Mouse (Mus musculus): ENCODE data around the gene Stra8.

Stra8 gene

DNA sequence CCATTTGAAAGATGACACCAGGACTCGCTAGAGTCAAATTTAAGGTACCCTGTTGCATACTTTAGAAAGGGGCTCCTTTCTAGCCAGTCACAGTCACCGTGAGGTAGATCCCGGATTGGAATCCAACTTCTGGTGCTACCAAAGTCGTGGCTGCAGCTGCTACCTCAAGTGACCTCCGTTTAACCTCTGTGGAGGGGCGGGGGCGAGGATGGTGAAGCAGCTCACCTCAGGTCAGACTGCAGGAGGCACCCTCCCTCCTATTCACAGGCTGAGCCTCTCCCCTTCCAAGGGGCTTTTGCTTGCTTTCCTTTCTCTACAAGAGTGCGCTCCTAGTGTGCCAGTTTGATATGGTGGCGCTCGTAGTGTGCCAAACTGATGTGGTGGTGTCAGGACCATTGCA, at the start of gene Stra8:
Stra8 (plus strand) TSS at position 208 of the 400 bp plus-strand sequence.
- no peak for DNase-seq

DNA sequence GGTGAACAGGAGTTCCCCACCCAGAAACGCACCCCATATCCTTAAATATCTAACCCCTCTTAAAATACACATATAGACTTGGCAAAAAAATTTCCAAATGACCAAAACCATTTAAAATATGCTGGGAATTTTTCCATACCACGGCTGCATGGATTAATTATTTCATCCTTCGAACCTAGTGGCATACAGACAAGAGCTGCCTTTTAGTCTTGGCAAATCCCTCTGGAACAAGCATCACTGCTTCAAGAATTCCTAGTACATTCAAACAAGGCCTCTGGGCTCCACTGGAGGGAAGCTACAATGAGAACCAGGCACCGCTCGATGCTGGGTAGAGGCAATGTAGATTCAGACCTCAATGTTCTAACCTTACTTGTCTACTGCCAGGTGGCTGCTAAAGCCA, 49.2 kb upstream of the Stra8 start:
- DNase-seq: no peak

DNA sequence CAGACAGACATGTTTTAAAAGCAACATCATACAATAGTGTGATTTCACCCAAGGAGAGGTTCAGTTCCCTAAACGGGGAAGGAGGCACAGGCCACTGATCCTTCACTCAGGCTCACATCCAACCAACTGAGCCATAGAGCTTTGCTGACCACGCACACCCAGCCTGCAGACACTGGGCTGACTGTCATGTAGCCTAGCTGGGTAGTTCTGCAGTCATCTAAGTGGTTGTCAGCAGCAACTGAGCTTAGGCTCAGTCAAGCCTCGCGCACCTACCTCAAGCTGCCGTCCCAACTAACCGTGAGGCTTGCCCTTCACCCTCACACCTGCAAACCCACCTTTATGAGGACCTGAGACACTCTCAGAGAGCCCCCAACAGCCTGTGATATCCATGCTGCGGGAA, 48.0 kb upstream of the Stra8 start:
- DNase-seq: no peak

GRCm38 (mm10) chr6:34872871-34873270, 47.1 kb upstream of the Stra8 start:
- DNase-seq: no peak

GRCm38 (mm10) chr6:34874101-34874921, 45.7 kb upstream of the Stra8 start:
- peak; percentile 72 to 87 for DNase-seq

- peak; percentile 50 to 60 for DNase-seq
Measured at GRCm38 (mm10) chr6:34875268-34875761, 44.6 kb upstream of the Stra8 start.

DNA sequence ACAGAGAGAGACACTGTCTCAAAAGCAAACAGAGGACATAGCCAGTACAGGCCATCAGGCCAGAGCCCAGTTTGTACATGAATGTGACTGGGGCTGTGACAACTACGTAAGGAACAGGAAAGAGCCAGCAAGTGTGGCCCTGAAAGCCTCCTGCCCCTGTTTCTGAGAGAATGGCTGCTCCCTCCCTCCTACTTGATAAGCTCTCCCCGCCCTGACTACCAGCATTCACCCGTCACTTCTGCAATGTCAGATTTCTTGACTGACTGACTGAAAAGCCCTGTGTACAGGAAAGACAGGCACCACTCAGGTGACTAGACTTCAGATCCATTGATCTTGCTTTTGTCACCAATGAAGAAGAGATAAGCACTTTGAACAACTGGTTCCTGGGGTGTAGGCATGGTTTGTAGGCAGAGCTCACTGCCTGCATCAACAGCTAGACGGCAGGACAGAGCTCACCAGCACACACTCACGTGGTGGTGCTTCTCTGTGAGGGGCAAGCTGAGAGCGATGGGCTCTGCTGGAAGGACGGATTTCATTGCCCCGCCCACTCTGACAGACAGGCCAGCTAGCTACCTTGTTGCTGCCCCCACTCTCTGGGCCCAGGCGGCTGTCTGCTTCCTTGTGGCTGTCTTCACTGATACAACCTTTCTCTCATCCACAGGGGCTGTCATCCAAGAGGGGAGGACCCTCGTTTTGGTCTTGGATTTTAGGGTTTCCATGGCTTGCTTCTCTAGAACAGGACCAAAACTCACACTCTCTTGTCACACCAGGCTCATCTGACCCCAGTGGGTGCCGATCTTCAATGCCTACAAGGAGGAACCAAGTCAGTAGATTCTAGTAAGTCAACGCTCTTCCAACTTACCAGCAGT, 43.8 kb upstream of the Stra8 start:
- DNase-seq: peak; percentile 40 to 51

- DNase-seq: no peak
Measured at GRCm38 (mm10) chr6:34876835-34877156, 43.2 kb upstream of the Stra8 start.

DNA sequence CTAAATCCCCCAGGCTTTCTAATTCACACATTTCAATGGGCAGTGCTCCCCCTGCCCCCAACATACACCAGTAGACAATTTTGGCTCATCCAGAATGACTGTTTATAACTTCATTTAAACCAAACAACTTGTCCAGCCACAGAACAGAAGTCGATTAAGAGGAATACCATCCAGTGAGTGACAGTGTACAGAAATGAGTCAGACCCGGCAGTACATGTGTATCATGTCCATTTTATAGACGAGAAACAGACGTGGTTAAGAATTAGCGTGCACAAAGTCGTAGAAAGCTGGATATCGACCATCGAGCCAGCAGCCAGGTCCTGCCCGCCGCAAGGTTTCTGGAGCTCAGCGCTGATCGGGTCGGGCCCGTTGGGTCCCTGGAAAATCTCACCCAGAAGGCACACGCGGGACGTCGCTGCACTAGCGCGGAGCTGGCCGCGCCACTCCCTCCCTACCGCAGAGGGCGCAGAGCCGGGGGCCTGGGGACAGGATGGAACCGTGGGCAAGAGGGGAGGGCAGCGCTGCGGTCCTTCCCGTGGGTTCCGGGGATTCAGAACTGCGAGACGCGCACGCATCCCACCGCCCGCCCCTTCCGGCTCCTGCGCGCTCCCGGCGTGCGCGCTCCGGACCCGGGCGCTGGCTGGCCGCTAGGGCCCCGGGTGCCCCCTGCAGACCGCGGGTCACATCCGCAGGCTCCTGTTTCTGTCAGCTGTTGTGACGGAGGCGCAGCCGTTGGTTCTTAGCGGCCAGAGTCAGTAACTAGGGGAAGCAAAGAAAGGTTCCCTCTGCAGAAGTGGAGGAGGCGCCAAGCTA, 42.2 kb upstream of the Stra8 start, which contains the start of gene Cyren:
Cyren (minus strand) TSS at position 552 of the 813 bp plus-strand sequence.
- peak; percentile 96 to 98 for DNase-seq

- peak in 1 of 2 experiments; percentile 20 for DNase-seq
Measured at GRCm38 (mm10) chr6:34879101-34879740, 40.7 kb upstream of the Stra8 start.

DNA sequence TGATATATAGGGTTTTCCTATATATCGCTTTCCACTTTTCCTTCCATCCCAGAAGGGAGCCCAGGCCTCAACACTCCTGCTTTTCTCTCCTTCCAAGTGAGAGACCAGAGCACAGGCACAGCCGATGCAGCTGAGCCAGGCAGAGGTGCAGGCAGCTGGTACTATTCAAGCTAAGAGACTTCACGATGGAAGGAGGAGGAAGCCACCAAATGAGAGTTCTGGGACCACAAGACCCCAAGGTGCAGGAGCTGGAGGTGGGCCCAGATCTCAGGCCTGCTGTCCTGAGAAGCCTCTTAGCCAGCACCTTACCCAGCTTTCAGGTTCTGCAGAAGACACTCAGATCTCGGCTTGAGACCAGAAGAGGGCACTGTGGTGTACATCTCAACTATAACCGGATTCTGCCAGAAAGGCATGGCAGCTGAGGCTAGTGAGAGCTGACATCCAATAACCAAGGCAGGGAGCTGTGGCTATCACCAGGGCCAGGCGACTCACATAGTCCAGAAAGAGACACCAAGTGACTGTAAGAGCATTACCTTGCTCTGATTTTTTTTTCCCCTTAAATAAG, 40.0 kb upstream of the Stra8 start:
- DNase-seq: peak; percentile 43 to 61

- no peak for DNase-seq
Measured at GRCm38 (mm10) chr6:34884724-34885123, 35.2 kb upstream of the Stra8 start.

GRCm38 (mm10) chr6:34887131-34887850, 32.7 kb upstream of the Stra8 start:
- DNase-seq: no peak

DNA sequence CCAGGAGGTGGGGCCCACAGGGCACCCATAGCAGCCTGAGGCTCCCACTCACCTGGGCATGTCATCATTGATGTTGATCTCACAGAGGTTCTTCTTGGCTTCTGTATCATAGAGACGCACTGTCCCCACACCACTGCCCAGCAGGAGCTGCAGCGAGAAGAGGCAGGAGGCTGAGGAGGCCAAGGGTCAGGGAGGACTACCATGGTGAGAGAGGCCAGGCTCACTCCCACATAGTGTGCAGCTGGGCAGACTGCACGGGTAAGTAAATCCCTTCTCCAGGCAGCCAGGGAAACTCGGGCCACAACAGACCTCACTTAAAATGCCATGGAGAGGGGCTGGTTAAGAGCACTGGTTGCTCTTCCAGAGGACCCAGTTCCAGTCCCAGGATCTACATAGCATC, 30.8 kb upstream of the Stra8 start:
- DNase-seq: no peak

- DNase-seq: peak in 1 of 2 experiments; percentile 15
Measured at GRCm38 (mm10) chr6:34895569-34895968, 24.4 kb upstream of the Stra8 start.

- DNase-seq: no peak
Measured at GRCm38 (mm10) chr6:34896168-34896780, 23.7 kb upstream of the Stra8 start.

DNA sequence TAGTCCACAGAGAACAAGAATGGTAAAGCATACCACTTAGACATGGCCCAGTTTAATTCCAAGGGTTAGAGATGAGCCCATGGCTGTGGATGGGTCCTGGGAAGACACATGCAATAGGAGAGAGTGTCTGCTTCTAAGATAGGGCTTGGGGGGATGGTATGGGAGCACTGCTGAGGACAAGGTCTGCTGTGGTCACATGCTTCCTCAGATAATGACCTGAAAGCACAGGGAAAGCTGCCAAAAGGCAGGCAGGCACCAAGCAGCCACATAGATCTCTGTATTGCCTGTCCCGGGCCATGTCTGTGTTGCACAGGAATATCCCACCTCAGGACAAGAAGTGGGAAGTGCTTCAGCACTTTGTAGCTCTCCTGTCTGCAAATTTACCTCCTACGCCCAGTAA, 20.8 kb upstream of the Stra8 start:
- no peak for DNase-seq

DNA sequence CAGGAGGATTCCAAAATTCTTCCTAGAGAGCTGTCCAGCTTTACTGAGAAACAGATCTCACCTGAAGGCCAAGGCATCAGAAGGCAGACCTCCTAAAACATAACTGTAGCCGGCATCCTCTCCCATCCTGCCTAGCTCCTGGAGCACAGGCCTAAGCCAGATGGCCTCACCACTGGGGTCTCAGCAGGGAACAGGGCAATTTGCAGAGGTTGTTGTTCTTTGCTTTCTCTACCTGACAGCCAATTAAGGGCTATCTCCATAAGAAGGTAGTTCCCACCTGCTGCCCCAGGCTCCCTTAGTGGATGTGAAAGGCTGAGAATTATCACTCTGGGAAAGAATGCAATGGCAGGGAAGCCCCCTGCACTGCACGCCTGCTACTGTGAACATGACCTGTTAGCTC, 19.0 kb upstream of the Stra8 start:
- DNase-seq: no peak

DNA sequence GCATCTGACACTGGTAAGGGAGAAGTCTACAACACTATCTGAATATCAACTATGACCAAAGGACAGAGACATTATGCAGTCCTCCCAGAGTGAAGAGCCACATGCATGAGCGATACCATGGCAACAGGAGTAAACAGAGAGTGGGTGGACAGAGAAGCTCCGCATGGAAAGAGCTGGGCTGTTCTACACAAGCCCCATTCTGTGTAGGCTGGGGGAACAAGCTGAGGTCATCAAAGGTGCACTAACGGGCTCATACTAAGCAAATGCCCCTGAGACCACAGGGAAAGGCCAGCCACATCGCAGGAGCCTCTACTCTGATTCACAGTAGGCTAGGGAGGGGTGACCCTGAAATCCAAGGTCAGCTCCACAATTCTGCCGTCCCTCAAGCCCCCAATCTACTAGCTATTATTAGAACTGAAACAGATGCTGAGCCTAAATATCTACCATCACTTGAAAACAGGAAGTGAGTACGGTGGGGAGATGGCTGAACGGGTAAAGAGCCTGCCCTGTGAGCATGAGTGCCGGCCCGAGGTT, 18.0 kb upstream of the Stra8 start:
- no peak for DNase-seq

DNA sequence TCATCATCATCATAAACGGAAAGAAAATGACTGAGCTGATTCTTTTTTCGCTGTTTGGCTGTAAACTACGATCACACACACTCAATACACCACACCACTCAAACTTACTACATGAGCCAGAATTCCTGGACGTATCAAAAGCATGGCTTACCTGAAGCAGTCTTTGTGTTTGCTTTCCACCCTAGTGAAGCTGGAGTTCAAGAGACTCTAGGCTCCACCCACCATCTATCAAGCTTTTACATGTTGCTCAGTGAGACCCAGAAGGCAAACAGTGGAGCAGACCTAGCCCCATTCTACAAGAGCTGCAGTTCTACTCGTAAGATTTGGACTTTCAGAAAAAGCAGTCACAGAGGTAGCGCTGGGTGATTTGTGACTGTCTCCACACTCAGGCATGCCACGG, 17.4 kb upstream of the Stra8 start:
- peak in 1 of 2 experiments; percentile 37 for DNase-seq

DNA sequence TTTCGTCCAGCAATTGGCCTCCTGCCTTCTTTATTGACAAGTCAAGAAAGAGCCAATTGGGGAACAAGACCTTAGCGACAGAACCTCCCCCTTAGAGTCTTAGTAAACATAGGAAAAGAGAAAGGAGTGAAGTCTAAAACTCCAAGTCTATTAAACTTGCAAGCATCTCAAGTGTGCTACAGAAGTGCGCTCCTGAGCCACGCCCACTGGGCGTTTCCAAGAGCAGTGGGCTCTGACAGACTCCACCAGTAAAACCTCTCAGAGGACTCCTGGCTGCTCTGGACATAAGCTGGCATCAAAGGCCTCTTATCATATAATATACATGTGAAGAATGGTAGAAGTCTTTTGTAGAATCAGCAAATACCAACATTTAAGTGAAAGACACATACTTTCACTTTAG, 16.5 kb upstream of the Stra8 start:
- DNase-seq: peak; percentile 81 to 91
